Comparison of ENCODE assay signal across 13 mouse cellular contexts in the genomic region with DNA sequence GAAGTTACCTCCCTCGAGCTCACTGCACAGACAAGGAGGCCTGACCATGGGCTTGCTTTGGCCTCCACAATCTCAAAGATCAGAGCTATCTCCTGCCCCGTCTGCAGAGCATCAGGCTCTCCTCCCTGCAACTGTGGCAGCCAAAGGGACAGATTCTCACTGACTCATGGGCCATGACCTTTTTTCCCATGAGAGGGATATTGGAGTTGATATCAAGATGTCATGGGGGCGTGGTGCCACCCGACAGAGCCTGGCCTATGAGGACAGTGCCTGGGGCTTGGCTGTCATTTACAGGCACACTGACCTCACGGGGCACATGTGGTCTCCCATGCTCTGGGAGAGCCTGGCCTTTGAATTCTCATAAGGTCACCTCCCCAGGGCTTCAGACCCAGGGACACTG.
DNase-seq lines count a peak whose midpoint lies in the region.
"Had no signal": no experiment of that assay in that cellular context is flagged by ENCODE, and none has a peak within 500 bp of the region (broad histone marks: within the 10 kb centered on the region; RNA-seq: fewer than 3 reads in every experiment).

No protein-coding gene starts in this region.

- DNase-seq in adrenal gland, adult (ENCODE audit: inconsistent age in 2 of 2, low spot score in 1 of 2) = peak; percentile 91 to 93
- DNase-seq in adrenal gland, postnatal 4 days (ENCODE audit: low spot score in 2 of 2) = no peak
- DNase-seq in 3T3-L1 (ENCODE audit: low read depth, low spot score) = peak; percentile 7
- DNase-seq in adrenal gland, postnatal 10 days = peak; percentile 59
- DNase-seq in lung, postnatal 25 days (ENCODE audit: low spot score) = peak; percentile 27
- no peak for DNase-seq in heart, adult 9 months (ENCODE audit: low spot score in 2 of 2)
- DNase-seq in kidney, adult 11 months = no peak
- DNase-seq: cerebellum, adult 18-20 months; cerebellum, adult 9-11 months; cerebellum, postnatal 36 days; forebrain, postnatal 0 days; gastrocnemius, postnatal 14 days; heart, adult 2 months had no signal

Comparison
In these comparisons a context has a peak if more than half of its experiments do, and no peak if none do; other contexts are left out.
1. DNase-seq: peak in adrenal gland, adult (2 of 2), 3T3-L1 (single experiment), adrenal gland, postnatal 10 days (single experiment) and lung, postnatal 25 days (single experiment); none in adrenal gland, postnatal 4 days (0 of 2), heart, adult 9 months (0 of 2) and kidney, adult 11 months (single experiment).